Mouse (Mus musculus): ENCODE data around the gene Selenof. TPM values are rescaled to one million over a fixed set of nuclear protein-coding genes. Genes with fewer than 3 reads are reported as not detected.

Selenof gene
- total and polyA plus RNA-seq, 3 experiments, result 19.9 to 662 (median 314) TPM

- H3K4me3 ChIP-seq (ENCODE audit: low read depth, low read length), result no peak overlapping the region
- H3K9me3 ChIP-seq (replicated peaks), result no peaks in the 10 kb centered on the region
- no peak for DNase-seq (ENCODE audit: low spot score)
- no peak for ATAC-seq (ENCODE audit: extremely low read depth, insufficient number of reproducible peaks, low FRiP score, poor library complexity, severe bottlenecking)
- H3K36me3 ChIP-seq (replicated peaks), result peaks cover 92% of the 10 kb centered on the region
- TF ChIP-seq POLR2AphosphoS5 (IDR thresholded peaks at IDR 0.05; ENCODE audit: insufficient replicate concordance, low read depth, low read length), result no peak
- TF ChIP-seq GATA2 (IDR thresholded peaks at IDR 0.05; ENCODE audit: borderline replicate concordance, low read depth, low read length), result no peak
- TF ChIP-seq GATA1 (IDR thresholded peaks at IDR 0.05; ENCODE audit: borderline replicate concordance, low read length), result no peak
- TF ChIP-seq TAL1 (conservative IDR thresholded peaks at IDR 0.05; ENCODE audit: low read depth, low read length), result no peak
- no peak for TF ChIP-seq CTCF (IDR thresholded peaks at IDR 0.05; ENCODE audit: low read depth, low read length)
- no peaks in the 10 kb centered on the region for H3K27me3 ChIP-seq (ENCODE audit: insufficient read depth, low read length)
- H3K4me1 ChIP-seq (ENCODE audit: insufficient read depth, low read depth, low read length), result peaks cover 55% of the 10 kb centered on the region
These were observed 10.2 kb downstream of the Selenof start for GRCm38 (mm10) chr3:144580281-144580680.

GRCm38 (mm10) chr3:144581842-144582241 lies 11.7 kb downstream of the Selenof start:
- ATAC-seq (ENCODE audit: extremely low read depth, insufficient number of reproducible peaks, low FRiP score, poor library complexity, severe bottlenecking) (peak; percentile 18), DNase-seq (ENCODE audit: low spot score) (no peak)
- Histone ChIP-seq H3K36me3 (replicated peaks) (peaks cover 92% of the 10 kb centered on the region), H3K9me3 (replicated peaks) (no peaks in the 10 kb centered on the region), H3K4me1 (ENCODE audit: insufficient read depth, low read depth, low read length) (peaks cover 45% of the 10 kb centered on the region), H3K27me3 (ENCODE audit: insufficient read depth, low read length) (no peaks in the 10 kb centered on the region), H3K4me3 (ENCODE audit: low read depth, low read length) (no peak overlapping the region)
- TF ChIP-seq POLR2AphosphoS5 (IDR thresholded peaks at IDR 0.05; ENCODE audit: insufficient replicate concordance, low read depth, low read length), result no peak
- no peak for TF ChIP-seq GATA2 (IDR thresholded peaks at IDR 0.05; ENCODE audit: borderline replicate concordance, low read depth, low read length)
- TF ChIP-seq CTCF (IDR thresholded peaks at IDR 0.05; ENCODE audit: low read depth, low read length), result no peak
- TF ChIP-seq GATA1 (IDR thresholded peaks at IDR 0.05; ENCODE audit: borderline replicate concordance, low read length), result no peak
- no peak for TF ChIP-seq TAL1 (conservative IDR thresholded peaks at IDR 0.05; ENCODE audit: low read depth, low read length)

- no peaks in the 10 kb centered on the region for H3K27me3 ChIP-seq (ENCODE audit: insufficient read depth, low read length)
- TF ChIP-seq TAL1 (conservative IDR thresholded peaks at IDR 0.05; ENCODE audit: low read depth, low read length) (no peak), GATA1 (IDR thresholded peaks at IDR 0.05; ENCODE audit: borderline replicate concordance, low read length) (no peak), CTCF (IDR thresholded peaks at IDR 0.05; ENCODE audit: low read depth, low read length) (no peak), POLR2AphosphoS5 (IDR thresholded peaks at IDR 0.05; ENCODE audit: insufficient replicate concordance, low read depth, low read length) (no peak), GATA2 (IDR thresholded peaks at IDR 0.05; ENCODE audit: borderline replicate concordance, low read depth, low read length) (no peak)
- no peaks in the 10 kb centered on the region for H3K9me3 ChIP-seq (replicated peaks)
- ATAC-seq (ENCODE audit: extremely low read depth, insufficient number of reproducible peaks, low FRiP score, poor library complexity, severe bottlenecking), result peak; percentile 79
- no peak overlapping the region for H3K4me3 ChIP-seq (ENCODE audit: low read depth, low read length)
- peaks cover 93% of the 10 kb centered on the region for H3K36me3 ChIP-seq (replicated peaks)
- H3K4me1 ChIP-seq (ENCODE audit: insufficient read depth, low read depth, low read length), result peaks cover 44% of the 10 kb centered on the region
- DNase-seq (ENCODE audit: low spot score), result no peak
These were observed 12.2 kb downstream of the Selenof start for GRCm38 (mm10) chr3:144582306-144582705.

GRCm38 (mm10) chr3:144583789-144584188 lies 13.7 kb downstream of the Selenof start:
- DNase-seq (ENCODE audit: low spot score) (no peak), ATAC-seq (ENCODE audit: extremely low read depth, insufficient number of reproducible peaks, low FRiP score, poor library complexity, severe bottlenecking) (no peak)
- peaks cover 90% of the 10 kb centered on the region for H3K36me3 ChIP-seq (replicated peaks)
- no peak for TF ChIP-seq GATA2 (IDR thresholded peaks at IDR 0.05; ENCODE audit: borderline replicate concordance, low read depth, low read length)
- H3K4me1 ChIP-seq (ENCODE audit: insufficient read depth, low read depth, low read length), result peaks cover 45% of the 10 kb centered on the region
- no peaks in the 10 kb centered on the region for H3K9me3 ChIP-seq (replicated peaks)
- H3K4me3 ChIP-seq (ENCODE audit: low read depth, low read length), result no peak overlapping the region
- H3K27me3 ChIP-seq (ENCODE audit: insufficient read depth, low read length), result no peaks in the 10 kb centered on the region

GRCm38 (mm10) chr3:144584789-144585553 lies 14.9 kb downstream of the Selenof start:
- no peak for DNase-seq (ENCODE audit: low spot score)
- peaks cover 90% of the 10 kb centered on the region for H3K36me3 ChIP-seq (replicated peaks)
- H3K27me3 ChIP-seq (ENCODE audit: insufficient read depth, low read length), result no peaks in the 10 kb centered on the region
- TF ChIP-seq GATA2 (IDR thresholded peaks at IDR 0.05; ENCODE audit: borderline replicate concordance, low read depth, low read length), result no peak
- no peak for TF ChIP-seq TAL1 (conservative IDR thresholded peaks at IDR 0.05; ENCODE audit: low read depth, low read length)
- no peak for TF ChIP-seq POLR2AphosphoS5 (IDR thresholded peaks at IDR 0.05; ENCODE audit: insufficient replicate concordance, low read depth, low read length)
- TF ChIP-seq CTCF (IDR thresholded peaks at IDR 0.05; ENCODE audit: low read depth, low read length), result no peak
- no peak for TF ChIP-seq GATA1 (IDR thresholded peaks at IDR 0.05; ENCODE audit: borderline replicate concordance, low read length)
- no peak for ATAC-seq (ENCODE audit: extremely low read depth, insufficient number of reproducible peaks, low FRiP score, poor library complexity, severe bottlenecking)
- H3K4me1 ChIP-seq (ENCODE audit: insufficient read depth, low read depth, low read length), result peaks cover 39% of the 10 kb centered on the region
- no peaks in the 10 kb centered on the region for H3K9me3 ChIP-seq (replicated peaks)
- no peak overlapping the region for H3K4me3 ChIP-seq (ENCODE audit: low read depth, low read length)

- Histone ChIP-seq H3K36me3 (replicated peaks) (peaks cover 91% of the 10 kb centered on the region), H3K9me3 (replicated peaks) (no peaks in the 10 kb centered on the region), H3K27me3 (ENCODE audit: insufficient read depth, low read length) (no peaks in the 10 kb centered on the region), H3K4me3 (ENCODE audit: low read depth, low read length) (no peak overlapping the region), H3K4me1 (ENCODE audit: insufficient read depth, low read depth, low read length) (peaks cover 30% of the 10 kb centered on the region)
- no peak for TF ChIP-seq POLR2AphosphoS5 (IDR thresholded peaks at IDR 0.05; ENCODE audit: insufficient replicate concordance, low read depth, low read length)
- no peak for TF ChIP-seq CTCF (IDR thresholded peaks at IDR 0.05; ENCODE audit: low read depth, low read length)
- no peak for TF ChIP-seq TAL1 (conservative IDR thresholded peaks at IDR 0.05; ENCODE audit: low read depth, low read length)
- TF ChIP-seq GATA1 (IDR thresholded peaks at IDR 0.05; ENCODE audit: borderline replicate concordance, low read length), result no peak
- no peak for TF ChIP-seq GATA2 (IDR thresholded peaks at IDR 0.05; ENCODE audit: borderline replicate concordance, low read depth, low read length)
- ATAC-seq (ENCODE audit: extremely low read depth, insufficient number of reproducible peaks, low FRiP score, poor library complexity, severe bottlenecking) (no peak), DNase-seq (ENCODE audit: low spot score) (no peak)
These were observed 16.6 kb downstream of the Selenof start for GRCm38 (mm10) chr3:144586731-144587130.
